Mouse (Mus musculus): ENCODE measurements around the gene Ripor3.

- TF ChIP-seq ZC3H11A (IDR thresholded peaks at IDR 0.05; ENCODE audit: borderline replicate concordance, low read depth, low read length) (no peak), HCFC1 (IDR thresholded peaks at IDR 0.05; ENCODE audit: borderline replicate concordance, insufficient read depth, low read length) (no peak), CHD2 (IDR thresholded peaks at IDR 0.05; ENCODE audit: low read depth, low read length) (no peak), ZNF384 (IDR thresholded peaks at IDR 0.05; ENCODE audit: low read depth, low read length) (no peak), MAFK (IDR thresholded peaks at IDR 0.05; ENCODE audit: insufficient read depth, low read depth, low read length) (no peak)
Observed at GRCm38 (mm10) chr2:168040751-168041150, 30.3 kb upstream of the Ripor3 start.

Data from ES-E14 (cell line).